Mouse (Mus musculus) MEL (cell line): ENCODE data around the gene Retreg2.
A peak's percentile ranks its signal among the peaks of the same experiment; 100 is the strongest.

ENCODE experiments used
- CTCF ChIP-seq, 3 experiments: IDR thresholded peaks in 2 of 3; conservative IDR thresholded peaks in 1 of 3; 2 replicates each; pipeline ENCODE4 v1.5.1; 2011 to 2012; ENCODE audit warnings: low read length in 3 of 3, low read depth in 2 of 3, mild to moderate bottlenecking in 2 of 3, improper control_type of control experiment in 1 of 3, inconsistent platforms in 1 of 3, mixed read lengths in 1 of 3, moderate library complexity in 1 of 3; ENCODE audit not compliant: control insufficient read depth in 1 of 3, insufficient read depth in 1 of 3, poor library complexity in 1 of 3, severe bottlenecking in 1 of 3
- E2F4 ChIP-seq: IDR thresholded peaks from 2 replicates; pipeline ENCODE4 v1.6.1; 2011; ENCODE audit warnings: low read depth, low read length, improper control_type of control experiment, borderline replicate concordance
- EP300 ChIP-seq, 2 experiments: IDR thresholded peaks; 2 replicates each; pipeline ENCODE4 v1.6.1; 2011; ENCODE audit warnings: improper control_type of control experiment in 2 of 2, low read length in 2 of 2, low read depth in 1 of 2, mild to moderate bottlenecking in 1 of 2

- TF ChIP-seq CTCF (IDR thresholded peaks at IDR 0.05 in 2 of 3, conservative IDR thresholded peaks at IDR 0.05 in 1 of 3; ENCODE audit: control insufficient read depth in 1 of 3, insufficient read depth in 1 of 3, low read depth in 2 of 3, low read length in 3 of 3, poor library complexity in 1 of 3, severe bottlenecking in 1 of 3): no peak
- TF ChIP-seq EP300 (IDR thresholded peaks at IDR 0.05; ENCODE audit: low read depth in 1 of 2, low read length in 2 of 2): peak; percentile 88 to 91
- TF ChIP-seq E2F4: no peak
Observed at GRCm38 (mm10) chr1:75159540-75160255, 17.1 kb downstream of the Retreg2 start.
